Mouse (Mus musculus) bone marrow, adult 2 months (tissue): ENCODE data around the gene Clns1a.

Source experiments
- CTCF ChIP-seq: fragments of 200-500 bp; IDR thresholded peaks from 2 replicates; pipeline ENCODE4 v1.5.1; 2011; ENCODE audit warnings: low read length, control low read depth; ENCODE audit not compliant: control insufficient read depth, insufficient read depth
- POLR2A ChIP-seq: fragments of 200-500 bp; IDR thresholded peaks from 2 replicates; pipeline ENCODE4 v1.6.1; 2011; ENCODE audit warnings: low read depth, mild to moderate bottlenecking, control low read depth, low read length, borderline replicate concordance; ENCODE audit not compliant: control insufficient read depth

DNA sequence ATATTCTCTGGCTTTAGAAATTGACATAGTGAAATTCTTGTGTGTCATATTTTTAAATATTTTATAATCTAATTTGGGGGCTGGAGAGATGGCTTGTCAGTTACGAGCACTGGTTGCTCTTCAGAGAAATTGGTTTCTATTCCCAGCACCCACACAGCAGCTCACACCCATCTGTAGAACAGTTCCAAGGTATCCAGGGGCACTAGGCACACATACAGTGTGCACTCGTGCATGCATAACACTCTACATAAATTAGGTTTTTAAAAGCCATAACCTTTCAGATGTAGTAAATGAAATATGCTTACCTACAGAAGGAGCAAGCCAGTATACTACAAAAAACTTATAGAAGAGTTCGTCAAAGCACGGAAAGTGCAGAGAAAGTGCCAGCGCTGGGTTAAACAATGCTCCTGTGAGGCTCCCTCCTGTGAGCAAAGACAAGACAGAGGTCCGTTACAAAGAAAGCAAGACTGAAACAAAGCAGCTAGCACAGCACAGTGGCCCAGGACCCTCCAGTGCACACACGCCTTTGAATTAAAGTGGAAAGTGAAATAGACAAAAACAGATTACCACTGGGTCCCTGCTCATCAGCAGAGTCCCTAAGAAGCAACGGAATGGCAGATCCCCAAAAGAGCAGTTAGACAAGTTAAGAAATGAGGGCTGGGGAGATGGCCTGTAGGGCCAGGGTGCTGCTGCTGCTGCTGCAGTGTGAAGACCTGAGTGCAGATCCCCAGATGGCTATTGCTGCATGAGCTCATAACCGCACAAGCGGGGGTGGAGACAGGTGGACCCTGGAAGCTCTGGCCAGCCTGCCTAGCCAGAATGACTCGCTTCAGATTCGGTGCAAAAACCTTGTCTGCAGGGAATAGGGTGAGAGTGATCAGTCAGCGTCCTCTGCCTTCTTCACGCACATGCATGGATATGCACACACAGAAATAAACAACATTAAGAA lies 32.5 kb downstream of the Clns1a start:
- no peak for TF ChIP-seq CTCF
- no peak for TF ChIP-seq POLR2A
